Mouse (Mus musculus) hindbrain, embryonic 10.5 days (tissue): ENCODE measurements around the gene Satb2. TPM values are rescaled to one million over a fixed set of nuclear protein-coding genes. Genes with fewer than 3 reads are reported as not detected.

Experiments
- DNase-seq: peaks from one replicate; pipeline ENCODE4 v3.0.0-alpha.2; 2017; ENCODE audit warnings: low spot score
- H3K27ac ChIP-seq: fragments of 300-500 bp; sonication (generic); 2 replicates; pipeline ENCODE4 v1.5.1; 2016; ENCODE audit warnings: mild to moderate bottlenecking, moderate library complexity
- H3K27me3 ChIP-seq: fragments of 300-500 bp; sonication (generic); 2 replicates; pipeline ENCODE4 v1.6.1; 2016; ENCODE audit warnings: mild to moderate bottlenecking; ENCODE audit not compliant: poor library complexity, insufficient read depth, severe bottlenecking
- H3K36me3 ChIP-seq: fragments of 300-500 bp; sonication (generic); 2 replicates; pipeline ENCODE4 v1.6.1; 2016; ENCODE audit warnings: mild to moderate bottlenecking, moderate library complexity
- H3K4me1 ChIP-seq: fragments of 300-500 bp; sonication (generic); replicated peaks from 2 replicates; pipeline ENCODE4 v1.6.1; 2016; ENCODE audit warnings: mild to moderate bottlenecking
- H3K4me3 ChIP-seq: fragments of 300-500 bp; sonication (generic); 2 replicates; pipeline ENCODE4 v1.5.1; 2016; ENCODE audit warnings: mild to moderate bottlenecking, moderate library complexity
- H3K9me3 ChIP-seq: fragments of 300-500 bp; sonication (generic); 2 replicates; pipeline ENCODE4 v1.6.1; 2016; ENCODE audit warnings: mild to moderate bottlenecking, moderate library complexity
- WGBS: fragments of 180-500 bp; shearing (Covaris S2); methylation state at CpG from one replicate; pipeline ENCODE4 v1.1.7; 2016; 5-methylcytosine and 5-hydroxymethylcytosine counted together
- polyA plus RNA-seq: library from polyadenylated mRNA; unstranded; fragments of >200 nt; fragmentation: Nextera tagmentation; extraction: Ambion mirVana; gene quantifications from 2 replicates; pipeline ENCODE4 v1.2.1, GENCODE M21; 2016

Gene Satb2
- polyA plus RNA-seq, 1 experiment from 2014 or later = 0.98 TPM

DNA sequence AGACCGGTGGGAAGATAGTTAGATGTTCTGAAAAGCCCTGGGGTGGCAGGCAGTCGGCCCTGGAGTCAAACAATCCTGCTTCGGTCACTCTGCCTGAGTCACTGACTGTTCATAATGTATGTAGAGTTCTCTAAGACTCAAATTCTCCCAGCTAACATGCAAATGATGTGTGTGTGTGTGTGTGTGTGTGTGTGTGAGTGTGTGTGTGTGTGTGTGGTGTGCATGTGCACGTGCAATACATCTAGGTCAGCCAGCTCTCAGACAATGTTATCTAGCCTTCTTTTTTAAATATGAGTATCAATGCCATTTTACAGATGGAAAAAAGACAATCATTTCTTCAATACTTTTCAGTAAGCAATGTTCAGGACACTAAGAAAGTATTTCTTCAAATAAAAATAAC lies 26.5 kb downstream of the Satb2 start:
- WGBS = 89% methylated on average over 4 of the region's 4 CpGs
- no peak for DNase-seq
- no peak overlapping the region for H3K4me3 ChIP-seq
- H3K9me3 ChIP-seq = no peaks in the 10 kb centered on the region
- H3K27me3 ChIP-seq = no peaks in the 10 kb centered on the region
- no peaks in the 10 kb centered on the region; the same call in 1 of the 2 replicates for H3K4me1 ChIP-seq
- peaks cover 4% of the 10 kb centered on the region; the same call in 1 of the 2 replicates for H3K36me3 ChIP-seq
- H3K27ac ChIP-seq = no peak overlapping the region

GRCm38 (mm10) chr1:56951525-56951924 lies 26.9 kb downstream of the Satb2 start:
- DNase-seq = no peak
- Histone ChIP-seq H3K27me3 (no peaks in the 10 kb centered on the region), H3K36me3 (peaks cover 6% of the 10 kb centered on the region), H3K27ac (no peak overlapping the region), H3K4me1 (no peaks in the 10 kb centered on the region; the same call in 1 of the 2 replicates), H3K4me3 (no peak overlapping the region), H3K9me3 (no peaks in the 10 kb centered on the region)
- 78% methylated on average over 6 of the region's 6 CpGs for WGBS

DNA sequence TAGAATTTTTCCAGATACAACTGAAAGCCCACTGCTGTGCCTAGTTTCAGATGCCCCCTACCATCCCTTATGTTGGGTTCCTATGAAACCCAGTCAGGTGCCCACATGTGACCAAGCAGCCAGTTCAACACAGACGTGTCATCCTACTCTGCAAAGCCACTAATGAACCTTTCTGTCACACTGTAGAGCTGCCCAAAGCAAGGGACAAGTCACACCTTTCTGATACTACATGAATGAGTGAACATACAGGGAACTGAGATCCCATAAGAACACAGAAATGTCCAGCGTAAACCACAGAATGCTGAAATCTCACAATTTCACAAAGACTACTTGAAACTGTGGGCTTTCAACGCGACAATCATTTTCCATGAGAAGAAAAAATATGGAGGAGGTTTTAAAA lies 39.0 kb downstream of the Satb2 start:
- no peaks in the 10 kb centered on the region for H3K27me3 ChIP-seq
- 93% methylated on average over 4 of the region's 4 CpGs for WGBS
- no peak overlapping the region for H3K4me3 ChIP-seq
- no peak overlapping the region for H3K27ac ChIP-seq
- DNase-seq = no peak
- H3K4me1 ChIP-seq = 0 out of 2 replicates have a peak, but pooled peaks cover 4% of the 10 kb centered on the region
- H3K9me3 ChIP-seq = no peaks in the 10 kb centered on the region
- H3K36me3 ChIP-seq = no peaks in the 10 kb centered on the region

GRCm38 (mm10) chr1:56938432-56938831 lies 40.0 kb downstream of the Satb2 start:
- Histone ChIP-seq H3K4me1 (0 out of 2 replicates have a peak, but pooled peaks cover 4% of the 10 kb centered on the region), H3K27me3 (no peaks in the 10 kb centered on the region), H3K9me3 (no peaks in the 10 kb centered on the region), H3K27ac (no peak overlapping the region), H3K4me3 (no peak overlapping the region), H3K36me3 (no peaks in the 10 kb centered on the region)
- WGBS = 87% methylated on average over 3 of the region's 3 CpGs
- DNase-seq = no peak

- WGBS = 55% methylated on average over 3 of the region's 3 CpGs
- Histone ChIP-seq H3K4me3 (no peak overlapping the region), H3K36me3 (no peaks in the 10 kb centered on the region), H3K4me1 (0 out of 2 replicates have a peak, but pooled peaks cover 4% of the 10 kb centered on the region), H3K27ac (no peak overlapping the region), H3K27me3 (no peaks in the 10 kb centered on the region), H3K9me3 (no peaks in the 10 kb centered on the region)
- no peak for DNase-seq
Observed at GRCm38 (mm10) chr1:56936554-56936953, 41.9 kb downstream of the Satb2 start.

DNA sequence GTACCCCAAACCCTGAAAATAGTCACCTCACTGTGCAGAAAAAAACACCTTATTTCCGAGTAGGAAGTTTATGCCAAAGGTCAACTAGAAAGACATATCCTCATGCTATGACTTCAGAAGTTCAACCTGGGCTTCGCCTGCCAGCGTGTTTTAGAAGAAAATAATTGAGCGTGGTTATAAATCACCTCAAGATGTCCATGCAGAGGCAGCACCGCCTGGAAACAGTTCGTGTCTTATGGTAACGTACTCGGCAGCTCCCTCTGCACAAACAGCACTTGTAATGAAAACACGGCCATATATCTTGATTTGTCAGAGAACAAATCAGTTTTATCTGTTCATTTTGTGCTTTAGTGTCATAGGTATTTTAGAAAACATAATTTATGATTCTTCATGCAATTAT lies 44.6 kb downstream of the Satb2 start:
- 0 out of 2 replicates have a peak, but pooled peaks cover 6% of the 10 kb centered on the region for H3K4me1 ChIP-seq
- H3K27me3 ChIP-seq = no peaks in the 10 kb centered on the region
- no peaks in the 10 kb centered on the region for H3K9me3 ChIP-seq
- no peak overlapping the region for H3K4me3 ChIP-seq
- 81% methylated on average over 9 of the region's 9 CpGs for WGBS
- H3K27ac ChIP-seq = no peak overlapping the region
- DNase-seq = no peak
- no peaks in the 10 kb centered on the region for H3K36me3 ChIP-seq

GRCm38 (mm10) chr1:56930096-56930495 lies 48.4 kb downstream of the Satb2 start:
- H3K36me3 ChIP-seq = no peaks in the 10 kb centered on the region
- DNase-seq = no peak
- H3K9me3 ChIP-seq = no peaks in the 10 kb centered on the region
- no peaks in the 10 kb centered on the region for H3K27me3 ChIP-seq
- no peak overlapping the region for H3K4me3 ChIP-seq
- WGBS = 72% methylated on average over 4 of the region's 4 CpGs
- H3K27ac ChIP-seq = no peak overlapping the region
- H3K4me1 ChIP-seq = 0 out of 2 replicates have a peak, but pooled peaks cover 5% of the 10 kb centered on the region

GRCm38 (mm10) chr1:56928731-56929130 lies 49.7 kb downstream of the Satb2 start:
- 74% methylated on average over 9 of the region's 9 CpGs for WGBS
- 0 out of 2 replicates have a peak, but pooled peaks cover 7% of the 10 kb centered on the region for H3K4me1 ChIP-seq
- H3K9me3 ChIP-seq = no peaks in the 10 kb centered on the region
- DNase-seq = no peak
- H3K27ac ChIP-seq = no peak overlapping the region
- H3K36me3 ChIP-seq = no peaks in the 10 kb centered on the region
- H3K27me3 ChIP-seq = no peaks in the 10 kb centered on the region
- no peak overlapping the region for H3K4me3 ChIP-seq

GRCm38 (mm10) chr1:56920472-56920871 lies 58.0 kb downstream of the Satb2 start:
- WGBS = 84% methylated on average over 8 of the region's 8 CpGs

DNA sequence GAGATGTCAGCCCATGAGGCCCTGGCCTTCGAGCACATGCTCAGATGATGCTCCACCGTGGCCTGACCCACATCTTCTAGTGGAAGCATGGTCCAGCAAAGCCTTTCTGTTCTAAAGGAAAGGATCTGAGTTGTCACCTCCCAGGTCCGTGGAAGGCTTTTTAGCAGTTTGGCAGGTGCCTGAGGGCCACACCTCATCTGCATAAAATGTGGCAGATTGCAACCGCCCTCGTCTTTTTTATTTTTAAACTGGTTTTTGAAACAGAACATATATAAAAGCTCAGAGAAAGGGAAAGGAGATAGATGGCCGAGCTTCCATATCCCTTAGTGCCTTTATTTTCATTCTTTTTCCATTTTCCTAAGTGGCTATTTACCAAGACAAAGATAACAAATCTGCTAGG lies 64.2 kb downstream of the Satb2 start:
- WGBS = 81% methylated on average over 6 of the region's 6 CpGs
- Histone ChIP-seq H3K27me3 (no peaks in the 10 kb centered on the region), H3K36me3 (no peaks in the 10 kb centered on the region), H3K4me3 (no peak overlapping the region), H3K27ac (no peak overlapping the region), H3K9me3 (no peaks in the 10 kb centered on the region), H3K4me1 (no peaks in the 10 kb centered on the region)
- no peak for DNase-seq

More at GRCm38 (mm10) chr1:56920472-56920871, 58.0 kb downstream of the Satb2 start:
- Histone ChIP-seq H3K9me3 (no peaks in the 10 kb centered on the region), H3K4me3 (no peak overlapping the region), H3K36me3 (no peaks in the 10 kb centered on the region), H3K27me3 (no peaks in the 10 kb centered on the region), H3K4me1 (0 out of 2 replicates have a peak, but pooled peaks cover 3% of the 10 kb centered on the region), H3K27ac (no peak overlapping the region)
- no peak for DNase-seq

DNA sequence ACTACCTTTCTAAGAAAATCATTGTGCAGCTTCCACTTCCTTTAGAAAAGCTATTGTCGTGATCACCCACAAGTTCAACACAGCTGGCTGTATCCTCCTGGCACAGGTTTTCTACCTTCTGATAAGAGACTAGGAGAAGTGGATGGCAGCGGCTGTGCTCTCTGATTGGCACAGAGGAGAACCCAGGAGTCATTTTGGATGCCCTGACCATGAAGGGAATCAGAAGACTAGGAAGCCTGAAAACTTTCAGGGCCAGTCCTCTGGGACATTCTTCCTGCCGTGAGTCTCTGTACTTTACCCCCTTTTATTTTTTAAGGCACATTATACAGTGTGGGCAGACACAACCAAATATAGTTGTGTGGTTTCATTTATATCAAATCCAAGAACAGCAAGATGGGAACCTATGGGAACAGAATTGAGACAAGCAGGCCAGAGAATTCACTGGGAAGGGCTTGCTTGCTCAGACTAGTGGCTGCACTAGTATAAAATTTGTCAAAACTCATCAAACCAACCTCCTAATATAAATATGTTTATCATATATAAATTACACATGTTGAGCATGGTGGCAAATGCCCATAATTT lies 77.7 kb downstream of the Satb2 start:
- H3K36me3 ChIP-seq = peaks cover 18% of the 10 kb centered on the region; the same call in 1 of the 2 replicates
- peaks cover 7% of the 10 kb centered on the region; the same call in 1 of the 2 replicates for H3K4me1 ChIP-seq
- H3K27ac ChIP-seq = no peak overlapping the region
- no peak for DNase-seq
- H3K9me3 ChIP-seq = no peaks in the 10 kb centered on the region
- H3K27me3 ChIP-seq = no peaks in the 10 kb centered on the region
- WGBS = 89% methylated on average over 3 of the region's 3 CpGs
- no peak overlapping the region for H3K4me3 ChIP-seq

- no peak for DNase-seq
- Histone ChIP-seq H3K36me3 (peaks cover 18% of the 10 kb centered on the region; the same call in 1 of the 2 replicates), H3K4me3 (no peak overlapping the region), H3K27me3 (no peaks in the 10 kb centered on the region), H3K4me1 (peaks cover 7% of the 10 kb centered on the region; the same call in 1 of the 2 replicates), H3K27ac (no peak overlapping the region), H3K9me3 (no peaks in the 10 kb centered on the region)
- 89% methylated on average over 9 of the region's 9 CpGs for WGBS
Observed at GRCm38 (mm10) chr1:56900187-56900586, 78.3 kb downstream of the Satb2 start.

DNA sequence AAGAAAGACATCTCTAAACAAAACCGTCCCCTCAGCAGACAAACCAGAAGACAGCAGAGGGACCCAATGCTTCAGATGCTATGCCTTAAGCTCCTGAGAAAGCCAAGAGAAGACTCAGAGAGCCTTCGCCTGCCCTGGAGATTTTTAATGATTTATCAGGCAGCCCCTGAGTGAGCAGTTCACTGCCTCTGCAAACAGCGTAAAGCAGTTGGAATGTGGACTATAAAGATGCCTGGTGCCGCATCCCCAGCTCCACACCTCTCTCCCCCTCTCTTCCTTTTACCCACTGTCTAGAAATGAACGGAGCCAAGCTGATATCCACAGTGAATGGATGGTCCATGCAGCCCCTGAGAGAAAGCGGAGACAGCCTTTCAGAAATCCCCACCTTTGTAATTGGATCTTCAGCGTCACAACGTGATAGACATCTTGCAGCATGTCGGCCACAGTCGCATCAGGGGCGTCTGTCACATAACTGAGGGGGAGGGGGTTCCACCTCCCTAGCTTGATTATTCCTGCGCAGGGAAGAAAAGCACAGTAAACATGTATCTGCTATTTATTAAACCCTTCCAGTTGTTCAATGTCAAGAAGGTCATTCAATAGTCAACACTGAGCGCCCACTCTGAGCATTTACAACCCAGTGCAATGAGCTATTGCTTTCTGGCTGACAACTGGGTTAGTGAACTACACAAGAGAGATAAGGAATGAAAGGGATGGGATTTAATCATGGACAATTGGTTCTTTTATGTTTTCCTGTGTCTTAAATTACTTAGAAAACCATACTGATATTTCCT lies 79.6 kb downstream of the Satb2 start:
- Histone ChIP-seq H3K36me3 (peaks cover 18% of the 10 kb centered on the region; the same call in 1 of the 2 replicates), H3K27me3 (no peaks in the 10 kb centered on the region), H3K27ac (peak overlapping the region; percentile 53; the same call in 1 of the 2 replicates), H3K4me1 (peaks cover 7% of the 10 kb centered on the region; the same call in 1 of the 2 replicates), H3K4me3 (no peak overlapping the region), H3K9me3 (no peaks in the 10 kb centered on the region)
- no peak for DNase-seq
- 65% methylated on average over 13 of the region's 13 CpGs for WGBS
